Mouse (Mus musculus) brain, embryonic 18.5 days (tissue): Measurements from ENCODE around the gene Slc7a7.

Experiments
- DNase-seq: peaks from one replicate; pipeline ENCODE4 v3.0.0-alpha.2; 2012; ENCODE audit warnings: low read depth, low spot score

Gene Slc7a7

GRCm38 (mm10) chr14:54324486-54324885 is 93.1 kb downstream of the Slc7a7 start:
- no peak for DNase-seq

GRCm38 (mm10) chr14:54321556-54322376 is 95.8 kb downstream of the Slc7a7 start:
- no peak for DNase-seq
